Mouse (Mus musculus) cortical plate, adult 2 months (tissue): ENCODE measurements around the gene Nr2e3. TPM values are rescaled to one million over a fixed set of nuclear protein-coding genes. Genes with fewer than 3 reads are reported as not detected.
A peak's percentile ranks its signal among the peaks of the same experiment; 100 is the strongest.

ENCODE experiments used
- H3K27ac ChIP-seq: fragments of 200-500 bp; 2 replicates; pipeline ENCODE4 v1.5.1; 2012; ENCODE audit warnings: low read length, control low read depth, inconsistent platforms; ENCODE audit not compliant: insufficient read depth
- H3K4me1 ChIP-seq: fragments of 200-500 bp; 2 replicates; pipeline ENCODE4 v1.6.1; 2011; ENCODE audit warnings: low read length; ENCODE audit not compliant: control insufficient read depth, insufficient read depth
- H3K4me3 ChIP-seq: fragments of 200-500 bp; 2 replicates; pipeline ENCODE4 v1.5.1; 2011; ENCODE audit warnings: mild to moderate bottlenecking, low read length, control low read depth; ENCODE audit not compliant: insufficient read depth
- CTCF ChIP-seq: fragments of 200-500 bp; IDR thresholded peaks from 2 replicates; pipeline ENCODE4 v1.5.1; 2011; ENCODE audit warnings: mild to moderate bottlenecking, control low read depth, low read length; ENCODE audit not compliant: insufficient read depth; ENCODE audit errors: extremely low read depth
- POLR2A ChIP-seq: fragments of 200-500 bp; IDR thresholded peaks from 2 replicates; pipeline ENCODE4 v1.6.1; 2011; ENCODE audit warnings: mild to moderate bottlenecking, low read length, control low read depth; ENCODE audit not compliant: insufficient read depth; ENCODE audit errors: extremely low read depth
- polyA plus RNA-seq: library from polyadenylated mRNA; depleted of rRNA; stranded (reverse); fragments of >200 nt; gene quantifications from 2 replicates; pipeline ENCODE4 v1.2.3, GENCODE M21; 2012; rRNA removed

Gene Nr2e3
- not detected in 2 replicates for polyA plus RNA-seq

DNA sequence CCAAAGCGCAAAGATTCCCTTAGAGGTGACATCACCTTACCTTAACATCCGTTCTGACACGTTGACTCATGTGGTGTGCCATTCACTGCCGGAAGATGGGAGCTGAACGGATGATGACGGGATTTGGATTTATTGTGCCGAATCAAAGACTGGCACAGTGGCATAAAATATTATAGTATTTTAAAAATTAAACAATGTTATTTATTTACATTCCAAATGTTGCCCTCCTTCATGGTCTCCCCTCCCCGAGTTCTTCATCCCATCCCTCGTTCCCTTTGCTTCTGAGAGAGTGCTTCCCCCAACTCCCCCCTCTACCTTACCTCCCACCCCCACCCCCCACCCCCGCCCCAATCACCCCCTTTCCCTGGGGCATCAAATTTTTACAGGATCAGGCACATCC is at the start of gene Nr2e3:
Nr2e3 (minus strand) TSS at position 101 of the 400 bp plus-strand sequence.
- no peak within 1 kb of the TSS for H3K4me3 ChIP-seq
- H3K27ac ChIP-seq: no peak within 1 kb of the TSS
- peaks cover 2% of the 10 kb centered on the region; the same call in 1 of the 2 replicates for H3K4me1 ChIP-seq
- no peak for TF ChIP-seq CTCF
- TF ChIP-seq POLR2A: no peak

DNA sequence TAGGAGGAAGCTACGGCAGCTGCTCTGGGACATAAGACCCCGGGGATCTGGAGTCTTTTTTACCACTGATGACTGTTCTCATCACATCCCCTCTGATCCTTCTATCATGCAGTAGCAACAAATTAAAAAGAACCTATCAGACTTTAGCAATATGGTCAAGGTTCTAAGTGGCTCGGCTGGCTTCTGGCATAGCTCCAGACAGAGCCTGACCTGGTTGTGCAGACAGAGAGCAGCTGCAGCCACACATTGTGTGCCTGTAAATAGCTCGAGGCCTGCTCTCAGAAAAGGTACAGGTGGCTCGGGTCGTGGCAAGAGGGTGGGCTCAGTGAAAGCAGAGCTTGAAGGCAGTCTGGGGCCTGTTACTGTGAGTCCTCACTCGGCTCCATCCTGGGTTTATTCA is 48.5 kb upstream of the Nr2e3 start:
- no peak overlapping the region for H3K4me3 ChIP-seq
- TF ChIP-seq CTCF: no peak
- no peak for TF ChIP-seq POLR2A
- H3K27ac ChIP-seq: no peak overlapping the region
- H3K4me1 ChIP-seq: no peaks in the 10 kb centered on the region

DNA sequence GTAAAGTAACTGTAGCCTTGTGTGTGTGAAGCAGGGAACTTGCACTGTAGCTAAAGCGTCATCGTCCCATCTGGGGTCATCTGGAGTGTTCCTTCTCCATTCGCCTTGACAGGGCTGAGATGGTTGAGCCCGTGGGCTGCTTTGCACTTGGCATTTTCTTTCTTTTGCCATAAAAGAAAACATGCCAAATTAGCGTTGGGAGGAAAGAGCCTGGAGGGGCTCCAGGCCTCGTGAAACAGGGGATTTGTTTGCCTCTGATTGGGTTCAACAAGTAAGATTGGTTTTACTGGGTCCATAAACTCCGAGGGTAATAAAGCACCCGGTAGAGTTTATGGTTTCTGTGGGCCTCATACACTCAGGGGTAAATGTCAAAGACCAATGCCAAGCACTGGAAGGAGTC is 41.9 kb upstream of the Nr2e3 start:
- Histone ChIP-seq H3K4me3 (no peak overlapping the region), H3K4me1 (no peaks in the 10 kb centered on the region), H3K27ac (no peak overlapping the region)
- TF ChIP-seq POLR2A (no peak), CTCF (no peak)

DNA sequence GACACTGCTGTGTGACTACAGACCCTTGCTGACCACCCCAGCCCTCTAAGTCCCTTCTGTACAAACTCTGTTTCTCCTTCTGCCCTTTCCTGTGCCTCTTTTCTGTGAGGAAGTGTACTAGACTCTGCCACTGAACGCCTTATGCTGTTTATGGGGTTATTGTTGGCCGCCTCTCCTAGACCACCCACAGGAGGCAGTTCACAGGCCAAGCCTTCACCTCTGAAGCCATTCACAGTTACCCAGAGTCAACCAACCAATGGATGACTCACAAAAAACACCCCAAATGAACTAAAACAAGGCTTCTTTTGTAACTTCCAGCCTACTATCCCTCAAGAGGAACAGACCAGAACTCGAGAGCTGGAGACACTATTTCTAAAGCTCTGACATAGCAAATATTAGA is 41.0 kb upstream of the Nr2e3 start:
- TF ChIP-seq CTCF (no peak), POLR2A (no peak)
- H3K4me1 ChIP-seq: no peaks in the 10 kb centered on the region
- H3K4me3 ChIP-seq: no peak overlapping the region
- H3K27ac ChIP-seq: no peak overlapping the region

DNA sequence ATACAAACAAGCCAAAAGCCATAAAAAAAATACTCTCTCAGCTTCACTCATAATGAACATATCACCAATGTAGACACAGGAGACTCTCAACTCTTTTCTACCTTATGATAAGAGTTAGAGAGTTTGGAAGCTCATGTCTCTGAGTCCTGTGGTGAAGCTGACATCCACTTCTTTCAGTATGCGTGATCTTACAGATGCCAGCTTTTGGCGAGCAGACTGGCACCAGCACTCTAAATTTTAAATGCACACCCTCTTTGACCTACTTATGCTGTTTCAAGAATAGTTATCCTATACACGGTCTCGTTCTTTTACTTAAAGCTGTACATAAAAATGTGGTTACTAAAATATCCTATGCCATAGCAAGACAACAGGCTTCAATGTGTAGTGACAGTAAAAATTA is 37.3 kb upstream of the Nr2e3 start:
- Histone ChIP-seq H3K27ac (no peak overlapping the region), H3K4me3 (no peak overlapping the region), H3K4me1 (no peaks in the 10 kb centered on the region)
- TF ChIP-seq POLR2A (no peak), CTCF (no peak)

DNA sequence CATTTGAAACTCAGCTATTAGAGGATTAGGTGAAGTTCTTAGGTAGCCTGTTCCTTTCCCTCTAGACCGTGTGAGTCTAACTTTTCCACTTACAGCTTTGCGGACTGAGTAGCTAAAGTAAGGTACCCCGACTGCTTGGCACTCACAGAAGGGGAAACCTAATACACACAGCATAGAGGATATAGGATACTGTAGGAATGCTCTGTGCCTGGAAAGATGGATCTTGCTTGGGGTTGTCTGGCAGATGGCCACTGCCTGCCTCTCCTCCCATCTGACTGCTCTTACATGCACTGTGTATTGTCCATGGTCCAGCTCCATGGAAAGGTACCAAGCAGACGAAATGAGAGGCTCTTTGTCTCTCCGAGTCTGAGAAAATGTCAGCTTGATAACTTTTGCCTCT is 30.9 kb upstream of the Nr2e3 start:
- TF ChIP-seq CTCF: no peak
- no peak overlapping the region for H3K4me3 ChIP-seq
- no peak overlapping the region for H3K27ac ChIP-seq
- H3K4me1 ChIP-seq: no peaks in the 10 kb centered on the region

DNA sequence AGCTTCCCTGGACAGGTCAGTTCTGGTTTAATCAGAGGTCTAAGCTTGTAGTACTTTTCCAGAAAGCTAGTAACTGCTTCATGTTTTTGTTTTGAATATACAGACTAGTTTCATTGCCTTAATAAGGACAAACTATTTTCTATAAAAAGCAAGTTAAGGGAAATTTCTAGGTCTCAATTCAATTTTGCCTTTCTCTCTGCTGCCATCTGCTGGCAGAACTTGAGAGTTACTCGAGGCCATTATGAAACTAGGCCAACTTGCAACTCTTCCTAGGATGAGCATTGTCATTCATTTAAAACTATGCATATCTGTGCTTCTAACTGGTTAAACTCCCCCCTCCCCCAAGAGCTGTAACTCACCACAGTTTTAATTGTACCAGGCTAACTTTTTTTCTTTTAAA is 29.4 kb upstream of the Nr2e3 start:
- H3K4me3 ChIP-seq: no peak overlapping the region
- TF ChIP-seq CTCF (peak; percentile 63; the same call in 1 of the 2 replicates), POLR2A (no peak)
- H3K27ac ChIP-seq: no peak overlapping the region
- H3K4me1 ChIP-seq: no peaks in the 10 kb centered on the region

DNA sequence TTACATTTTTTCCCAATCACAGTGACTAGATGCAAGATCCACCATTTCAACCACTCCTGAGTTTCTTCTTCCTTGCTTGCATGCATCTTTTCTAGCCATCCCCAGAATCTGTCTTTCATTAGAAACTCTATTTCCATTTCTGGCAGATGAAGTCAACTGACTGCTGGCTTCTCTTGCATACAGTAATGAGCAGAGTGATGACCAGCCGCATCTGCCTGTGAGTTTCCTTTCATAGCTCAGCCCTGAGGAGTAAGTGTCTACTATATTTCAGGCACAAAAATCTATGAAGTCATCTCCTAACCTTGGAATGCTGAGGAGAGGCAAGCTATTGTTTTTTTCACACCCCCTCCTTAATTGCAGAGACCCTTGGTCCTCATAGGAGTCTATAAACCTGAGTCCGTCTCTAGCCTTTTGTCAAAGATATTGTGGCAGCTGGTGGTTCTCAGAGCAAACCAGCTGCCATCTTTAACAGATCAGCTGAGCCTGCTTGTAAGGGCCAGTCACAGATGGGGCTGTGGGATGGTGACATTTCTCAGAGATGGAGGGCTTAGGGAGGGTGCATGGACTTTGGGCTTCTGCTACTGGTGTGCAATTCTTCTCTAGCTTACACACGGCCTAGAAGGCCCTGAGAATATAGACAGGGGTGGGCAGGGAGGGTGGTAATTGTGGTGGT is 25.6 kb upstream of the Nr2e3 start:
- Histone ChIP-seq H3K4me1 (no peaks in the 10 kb centered on the region), H3K4me3 (no peak overlapping the region), H3K27ac (no peak overlapping the region)
- no peak for TF ChIP-seq POLR2A

DNA sequence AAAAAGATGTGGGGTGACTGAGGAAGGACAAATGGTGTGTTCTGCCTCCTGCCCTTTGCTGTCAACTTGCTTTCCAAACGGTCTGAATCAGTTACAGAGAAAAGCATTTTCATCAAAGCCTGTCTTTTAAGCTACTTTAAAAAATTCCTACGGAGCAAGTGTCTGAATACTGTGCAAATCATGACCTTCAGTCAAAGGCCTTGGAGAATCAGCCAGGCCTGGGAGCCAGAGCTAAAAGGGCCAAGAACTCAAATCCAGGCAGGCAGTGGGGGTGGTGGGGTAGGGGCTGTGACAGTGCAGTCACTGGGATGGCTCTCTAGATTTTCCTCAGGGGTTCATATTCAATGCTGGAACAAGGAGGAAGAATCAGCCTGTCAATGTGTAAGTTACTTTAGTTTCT is 20.7 kb upstream of the Nr2e3 start:
- no peak overlapping the region for H3K27ac ChIP-seq
- TF ChIP-seq CTCF: no peak
- no peak for TF ChIP-seq POLR2A

DNA sequence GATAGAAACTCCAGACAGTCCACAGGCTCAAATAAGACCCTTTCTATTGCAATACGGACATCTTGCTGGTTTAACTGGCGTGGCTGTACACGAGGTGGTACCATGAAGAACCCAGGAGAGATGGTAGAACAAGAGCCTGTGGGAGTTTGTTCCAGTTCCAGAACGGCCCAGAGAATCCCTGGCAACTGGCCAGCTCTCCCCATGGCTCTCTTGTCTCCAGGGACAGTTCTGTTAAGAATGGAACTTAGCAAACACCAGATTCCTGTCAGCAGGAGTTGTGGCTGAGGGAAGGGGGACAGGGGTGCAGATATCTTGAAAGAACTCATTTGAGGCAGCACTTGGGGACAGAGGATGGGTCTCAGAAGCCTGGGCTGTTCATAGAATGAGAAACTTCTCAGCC is 10.8 kb upstream of the Nr2e3 start:
- H3K4me1 ChIP-seq: no peaks in the 10 kb centered on the region
- no peak overlapping the region for H3K4me3 ChIP-seq
- no peak overlapping the region for H3K27ac ChIP-seq
- TF ChIP-seq CTCF (no peak), POLR2A (no peak)

More for the DNA sequence above, 20.7 kb upstream of the Nr2e3 start:
- H3K4me3 ChIP-seq: no peak overlapping the region
- H3K4me1 ChIP-seq: no peaks in the 10 kb centered on the region

DNA sequence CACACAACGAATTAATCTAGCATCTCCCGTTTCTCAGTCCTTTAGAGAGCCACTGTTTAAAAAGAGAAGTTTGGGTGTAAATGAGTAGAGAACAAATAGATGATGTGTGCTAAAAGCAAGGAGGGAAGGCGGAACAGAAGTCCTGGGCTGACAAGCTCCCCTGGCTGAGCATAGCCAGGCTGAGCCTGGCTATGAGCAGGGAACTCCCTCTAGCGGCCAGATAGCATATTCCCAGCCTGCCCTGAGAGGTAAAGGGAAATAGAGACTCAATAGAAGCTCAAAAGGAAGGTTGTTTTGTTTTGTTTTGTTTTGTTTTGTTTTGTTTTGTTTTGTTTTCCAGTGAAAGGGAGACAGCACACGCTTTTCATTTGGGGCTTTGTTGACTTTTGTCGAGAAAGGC is 8.9 kb upstream of the Nr2e3 start:
- Histone ChIP-seq H3K4me1 (peaks cover 2% of the 10 kb centered on the region; the same call in 1 of the 2 replicates), H3K4me3 (no peak overlapping the region), H3K27ac (no peak overlapping the region)
- TF ChIP-seq POLR2A (no peak), CTCF (peak; percentile 78)
